Comparison of ENCODE assay signal across 9 mouse cellular contexts in the genomic region with DNA sequence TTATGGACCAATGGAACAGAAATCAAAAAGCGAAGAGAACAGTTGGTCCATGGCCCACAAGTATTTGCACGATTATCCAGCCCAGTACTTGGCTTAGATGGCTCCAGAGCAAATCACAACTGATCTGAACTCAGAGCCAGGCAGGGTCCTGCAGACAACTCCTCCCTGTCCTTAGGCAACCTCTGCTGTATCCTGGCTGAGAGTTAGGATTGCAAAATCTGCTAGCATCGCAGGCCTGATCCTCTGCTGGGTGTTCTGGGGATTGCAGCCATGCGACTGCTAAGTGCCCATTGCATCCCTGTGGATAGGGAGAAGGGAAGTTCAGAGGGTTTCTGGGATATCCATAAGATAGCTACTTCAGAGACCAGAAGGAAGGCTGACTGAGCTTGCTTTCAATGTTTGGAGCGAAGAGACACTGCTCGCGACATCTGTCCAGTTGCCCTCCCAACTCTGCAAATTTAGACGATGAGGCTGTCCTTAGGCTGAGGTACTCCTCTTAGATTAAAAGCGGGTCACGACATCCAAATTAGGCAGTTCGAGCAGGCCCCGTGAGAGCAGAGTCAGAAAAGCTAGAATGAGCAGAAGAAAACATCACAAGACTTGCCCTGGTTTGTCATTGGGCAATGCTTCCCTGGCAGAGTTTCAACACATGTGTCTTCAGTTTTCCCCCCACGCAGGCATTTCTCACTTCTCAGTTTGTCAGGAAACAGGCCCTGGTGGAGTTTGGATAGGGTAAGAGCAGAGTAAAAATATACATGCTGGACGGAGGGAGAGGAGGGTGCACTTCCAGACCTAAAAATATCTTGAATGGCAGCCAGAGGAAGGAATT. TPM values are rescaled to one million over a fixed set of nuclear protein-coding genes. Genes with fewer than 3 reads are reported as not detected.
DNase-seq lines count a peak whose midpoint lies in the region; ATAC-seq lines count a peak whose summit lies in the region.
"Had no signal": no experiment of that assay in that cellular context is flagged by ENCODE, and none has a peak within 500 bp of the region (broad histone marks: within the 10 kb centered on the region; RNA-seq: fewer than 3 reads in every experiment).

No protein-coding gene starts in this region.

- no peak overlapping the region for H3K9ac ChIP-seq in hindbrain, embryonic 15.5 days
- H3K9ac ChIP-seq in hindbrain, embryonic 13.5 days: no peak overlapping the region
- no peak overlapping the region for H3K9ac ChIP-seq in limb, embryonic 12.5 days (replicated peaks)

- WGBS in hindbrain, embryonic 15.5 days: 72% methylated on average over 14 of the region's 14 CpGs
- 74% methylated on average over 14 of the region's 14 CpGs for WGBS in hindbrain, embryonic 13.5 days
- WGBS in limb, embryonic 12.5 days: 56% methylated on average over 14 of the region's 14 CpGs

- no peak overlapping the region for H3K27ac ChIP-seq in hindbrain, embryonic 15.5 days (replicated peaks)
- H3K27ac ChIP-seq in hindbrain, embryonic 13.5 days: no peak overlapping the region
- H3K27ac ChIP-seq in limb, embryonic 12.5 days: peak overlapping the region; percentile 84

- H3K4me1 ChIP-seq in hindbrain, embryonic 15.5 days (replicated peaks): no peaks in the 10 kb centered on the region
- no peaks in the 10 kb centered on the region; the same call in none of the 2 replicates for H3K4me1 ChIP-seq in hindbrain, embryonic 13.5 days (replicated peaks)
- peaks cover 48% of the 10 kb centered on the region for H3K4me1 ChIP-seq in limb, embryonic 12.5 days (replicated peaks)

- H3K4me3 ChIP-seq in hindbrain, embryonic 15.5 days: no peak overlapping the region
- no peak overlapping the region for H3K4me3 ChIP-seq in hindbrain, embryonic 13.5 days
- H3K4me3 ChIP-seq in limb, embryonic 12.5 days (replicated peaks): no peak overlapping the region

- DNase-seq in R1 (ENCODE audit: low read depth, low spot score): peak; percentile 54
- peak; percentile 38 to 60 for DNase-seq in frontal cortex, postnatal 10 days (ENCODE audit: low spot score in 2 of 2)
- DNase-seq in B cell, adult 2 months: no peak

- H3K27me3 ChIP-seq in hindbrain, embryonic 15.5 days: no peaks in the 10 kb centered on the region
- no peaks in the 10 kb centered on the region for H3K27me3 ChIP-seq in hindbrain, embryonic 13.5 days
- H3K27me3 ChIP-seq in limb, embryonic 12.5 days: no peaks in the 10 kb centered on the region

- peak; percentile 21; the same call in 1 of the 2 replicates for ATAC-seq in hindbrain, embryonic 15.5 days (ENCODE audit: low FRiP score, low read depth)
- no peak for ATAC-seq in hindbrain, embryonic 13.5 days (ENCODE audit: low FRiP score)
- ATAC-seq in hematopoietic stem cell, adult 5-6 weeks (replicated peaks in 1 of 2; ENCODE audit: insufficient read depth in 1 of 2, low FRiP score in 2 of 2, low TSS enrichment in 1 of 2, low read depth in 1 of 2, poor library complexity in 2 of 2, severe bottlenecking in 2 of 2): peak; percentile 70 to 84
- no peak for ATAC-seq in limb, embryonic 12.5 days (ENCODE audit: insufficient number of reproducible peaks, insufficient read depth, low FRiP score, low TSS enrichment, low read depth)
- peak; percentile 72 for ATAC-seq in monocyte, adult 5-6 weeks (replicated peaks; ENCODE audit: insufficient number of reproducible peaks, low FRiP score, low TSS enrichment, poor library complexity, severe bottlenecking)

- no peak overlapping the region for H3K4me2 ChIP-seq in hindbrain, embryonic 15.5 days
- H3K4me2 ChIP-seq in hindbrain, embryonic 13.5 days: no peak overlapping the region
- no peak overlapping the region for H3K4me2 ChIP-seq in limb, embryonic 12.5 days

- peaks cover 7% of the 10 kb centered on the region for H3K36me3 ChIP-seq in hindbrain, embryonic 15.5 days
- peaks cover 20% of the 10 kb centered on the region for H3K36me3 ChIP-seq in hindbrain, embryonic 13.5 days
- H3K36me3 ChIP-seq in limb, embryonic 12.5 days: peaks cover 45% of the 10 kb centered on the region
- H3K36me3 ChIP-seq: G1E had no signal

- H3K9me3 ChIP-seq in hindbrain, embryonic 15.5 days: no peaks in the 10 kb centered on the region
- no peaks in the 10 kb centered on the region for H3K9me3 ChIP-seq in hindbrain, embryonic 13.5 days
- H3K9me3 ChIP-seq in limb, embryonic 12.5 days: no peaks in the 10 kb centered on the region

RNA-seq across cellular contexts. Expression of gene Naa20, which starts 13.7 kb away (rescaled TPM):
- 126 TPM in 2 replicates for polyA plus RNA-seq in hindbrain, embryonic 15.5 days (2015; fragmentation: Nextera tagmentation; extraction: Ambion mirVana)
- 118 and 121 TPM in 2 replicates for polyA plus RNA-seq in hindbrain, embryonic 13.5 days (2015; fragmentation: Nextera tagmentation; extraction: Ambion mirVana)
- total RNA-seq in hematopoietic stem cell, adult 5-6 weeks (2017): 56.6 and 62.2 TPM in 2 replicates
- 156 and 160 TPM in 2 replicates for polyA plus RNA-seq in limb, embryonic 12.5 days (2016; fragmentation: Nextera tagmentation; extraction: Ambion mirVana)
- total RNA-seq in monocyte, adult 5-6 weeks (2017): 46.0 to 84.9 TPM (median 64.9 TPM) in 3 replicates

RNA-seq across cellular contexts. Expression of gene Cfap61, which starts 46.4 kb away (rescaled TPM):
- 2.9 and 4.8 TPM in 2 replicates for polyA plus RNA-seq in hindbrain, embryonic 15.5 days (2015; fragmentation: Nextera tagmentation; extraction: Ambion mirVana)
- 2.1 and 3.8 TPM in 2 replicates for polyA plus RNA-seq in hindbrain, embryonic 13.5 days (2015; fragmentation: Nextera tagmentation; extraction: Ambion mirVana)
- total RNA-seq in hematopoietic stem cell, adult 5-6 weeks (2017): not detected in 2 replicates
- 0.21 and 1.2 TPM in 2 replicates for polyA plus RNA-seq in limb, embryonic 12.5 days (2016; fragmentation: Nextera tagmentation; extraction: Ambion mirVana)
- not detected in 3 replicates for total RNA-seq in monocyte, adult 5-6 weeks (2017)
- polyA plus RNA-seq: G1E had no signal

RNA-seq across cellular contexts. Expression of gene Crnkl1, which starts 46.7 kb away (rescaled TPM):
- 21.4 and 25.0 TPM in 2 replicates for polyA plus RNA-seq in hindbrain, embryonic 15.5 days (2015; fragmentation: Nextera tagmentation; extraction: Ambion mirVana)
- 30.2 and 30.5 TPM in 2 replicates for polyA plus RNA-seq in hindbrain, embryonic 13.5 days (2015; fragmentation: Nextera tagmentation; extraction: Ambion mirVana)
- 58.6 and 85.0 TPM in 2 replicates for total RNA-seq in hematopoietic stem cell, adult 5-6 weeks (2017)
- 36.1 and 38.4 TPM in 2 replicates for polyA plus RNA-seq in limb, embryonic 12.5 days (2016; fragmentation: Nextera tagmentation; extraction: Ambion mirVana)
- 63.5 to 99.4 TPM (median 85.9 TPM) in 3 replicates for total RNA-seq in monocyte, adult 5-6 weeks (2017)

Comparison
In these comparisons a context has a peak if more than half of its experiments do, and no peak if none do; other contexts are left out.
1. ATAC-seq: peak in hindbrain, embryonic 15.5 days (single experiment), hematopoietic stem cell, adult 5-6 weeks (2 of 2) and monocyte, adult 5-6 weeks (single experiment); none in hindbrain, embryonic 13.5 days (single experiment) and limb, embryonic 12.5 days (single experiment).
2. DNase-seq: peak in R1 (single experiment) and frontal cortex, postnatal 10 days (2 of 2); none in B cell, adult 2 months (0 of 2).